Mouse (Mus musculus): ENCODE results near the gene Cdc14a.

Cdc14a gene

DNA sequence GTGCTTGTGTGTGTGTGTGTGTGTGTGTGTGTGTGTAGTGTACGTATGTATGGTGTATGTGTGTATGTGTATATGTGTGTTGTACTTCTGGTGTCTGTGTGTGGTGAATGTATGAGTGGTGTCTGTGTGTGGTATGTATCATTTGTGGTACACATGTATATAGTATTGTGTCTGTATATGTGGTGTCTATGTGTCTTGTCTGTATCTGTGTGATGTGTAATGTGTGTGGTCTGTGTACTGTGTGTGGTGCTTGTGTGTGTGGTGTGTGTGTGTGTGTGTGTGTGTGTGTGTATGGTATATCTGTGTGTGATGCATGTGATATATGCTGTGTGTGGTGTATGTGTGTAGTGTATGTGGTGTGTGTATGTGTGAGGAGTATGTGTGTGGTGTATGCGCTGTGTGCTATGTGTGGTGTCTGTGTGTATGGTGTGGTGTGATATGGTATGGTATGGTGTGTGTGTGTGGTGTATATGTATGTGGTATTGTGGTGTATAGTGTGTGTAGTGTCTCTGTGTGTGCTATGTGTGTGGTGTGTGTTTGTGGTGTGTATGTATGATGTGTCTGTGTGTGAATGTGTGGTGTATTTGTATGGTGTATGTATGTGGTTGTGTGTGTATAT lies 156.7 kb downstream of the Cdc14a start:
- no peak for DNase-seq (ENCODE audit: low spot score in 2 of 2)

DNA sequence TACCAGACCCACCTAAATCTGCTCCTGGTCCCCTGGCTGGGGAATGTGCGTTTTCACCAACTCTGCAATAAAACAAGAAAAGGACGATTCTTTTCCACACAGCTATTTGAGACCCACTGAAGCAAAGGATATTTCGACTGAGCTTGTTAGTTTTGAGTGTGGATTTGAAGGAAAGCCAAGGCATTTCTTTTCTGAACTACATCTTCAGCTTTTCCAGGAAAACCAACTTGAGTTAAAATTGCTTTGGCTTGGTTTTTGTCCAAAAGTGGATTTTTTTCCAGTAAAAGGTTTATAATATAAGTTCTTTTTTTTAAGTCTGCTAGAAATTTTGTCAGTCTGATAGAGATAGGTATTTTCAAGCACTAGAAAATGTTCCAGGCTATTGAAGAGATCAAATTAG lies 157.5 kb downstream of the Cdc14a start:
- DNase-seq (ENCODE audit: low spot score in 2 of 2), result no peak

DNA sequence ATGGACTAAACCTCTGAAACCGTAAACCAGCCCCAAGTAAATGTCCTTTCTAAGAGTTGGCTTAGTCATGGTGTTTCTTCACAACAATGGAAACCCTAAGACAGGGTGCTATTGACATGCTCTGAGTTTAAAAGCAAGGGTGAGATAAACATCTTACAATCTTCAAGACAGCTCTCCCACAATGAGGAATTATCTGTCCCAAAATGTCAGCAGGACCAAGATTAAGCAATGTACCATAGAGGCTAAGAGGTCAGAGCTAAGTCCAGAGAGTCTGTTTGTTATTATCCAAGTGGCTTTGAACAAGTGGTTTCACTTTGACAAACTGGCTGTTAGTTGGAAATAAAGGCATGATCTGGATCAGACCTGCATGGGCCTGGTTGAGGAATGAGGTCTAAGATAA lies 159.9 kb downstream of the Cdc14a start:
- DNase-seq (ENCODE audit: low spot score in 2 of 2), result no peak

DNA sequence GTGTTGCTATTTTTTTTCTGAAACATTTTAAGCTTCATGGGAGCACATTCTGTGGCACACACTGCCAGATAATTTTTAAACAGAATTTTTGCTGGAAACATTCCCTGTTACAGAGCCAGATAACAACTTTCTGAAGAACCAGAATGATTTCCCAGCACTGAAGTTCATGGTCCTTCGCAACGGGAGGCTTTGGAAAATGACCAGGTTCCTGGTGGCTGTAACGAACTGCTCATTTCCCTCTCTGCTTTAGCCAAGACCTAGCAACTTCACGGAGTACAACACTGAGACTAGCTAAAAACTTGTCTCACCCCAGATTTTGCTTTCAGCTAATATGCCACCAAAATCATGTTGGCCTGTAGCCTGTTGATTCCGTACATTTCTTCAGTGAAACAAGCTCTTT lies 160.8 kb downstream of the Cdc14a start:
- DNase-seq (ENCODE audit: low spot score in 2 of 2), result no peak

DNA sequence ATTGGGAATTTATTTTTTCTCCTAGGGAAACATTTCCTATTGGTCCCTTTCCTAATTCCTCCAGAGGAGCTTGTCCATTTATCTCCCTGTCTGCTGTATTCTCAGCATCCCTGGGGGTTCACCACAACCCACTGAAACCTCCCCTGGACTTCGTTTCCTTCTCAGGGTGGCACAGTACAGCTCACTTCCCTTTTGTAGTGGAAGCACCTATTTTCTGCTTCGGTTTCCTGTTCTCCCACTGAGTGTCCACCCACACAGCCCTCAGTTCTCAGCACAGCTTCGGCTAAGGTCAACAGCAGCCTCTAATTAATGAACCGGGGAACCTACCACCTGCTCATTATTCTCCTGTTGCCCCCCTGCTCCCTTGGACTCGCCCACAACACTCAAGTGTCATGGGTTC lies 167.7 kb downstream of the Cdc14a start:
- no peak for DNase-seq (ENCODE audit: low spot score in 2 of 2)

DNA sequence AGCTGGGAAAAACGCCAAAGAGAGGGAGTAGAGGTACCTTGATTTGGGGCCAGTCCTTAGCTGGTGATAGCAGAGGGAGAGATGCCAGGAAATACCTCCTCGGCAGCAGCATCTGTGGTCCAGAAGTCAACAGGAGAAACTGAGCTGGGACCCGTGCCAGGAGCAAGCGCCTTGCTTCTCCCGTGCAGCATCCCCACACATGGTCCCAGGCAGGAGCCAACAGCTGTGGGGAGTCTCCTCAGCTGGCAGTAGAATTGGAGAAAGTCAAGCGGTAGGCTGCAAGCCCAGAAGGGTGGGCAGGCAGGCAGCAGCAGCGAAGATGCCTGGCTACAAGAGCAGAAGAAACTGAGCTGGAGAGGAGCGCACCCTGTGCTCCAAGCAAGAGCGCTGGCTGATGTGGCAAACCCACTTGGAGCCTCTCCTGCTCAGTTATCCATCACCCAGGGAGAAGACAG lies 170.7 kb downstream of the Cdc14a start, which contains the start of gene Gpr88:
TSS of gene Gpr88 (minus strand) at position 427 of the 455 bp plus-strand sequence.
- DNase-seq (ENCODE audit: low spot score in 2 of 2), result no peak

DNA sequence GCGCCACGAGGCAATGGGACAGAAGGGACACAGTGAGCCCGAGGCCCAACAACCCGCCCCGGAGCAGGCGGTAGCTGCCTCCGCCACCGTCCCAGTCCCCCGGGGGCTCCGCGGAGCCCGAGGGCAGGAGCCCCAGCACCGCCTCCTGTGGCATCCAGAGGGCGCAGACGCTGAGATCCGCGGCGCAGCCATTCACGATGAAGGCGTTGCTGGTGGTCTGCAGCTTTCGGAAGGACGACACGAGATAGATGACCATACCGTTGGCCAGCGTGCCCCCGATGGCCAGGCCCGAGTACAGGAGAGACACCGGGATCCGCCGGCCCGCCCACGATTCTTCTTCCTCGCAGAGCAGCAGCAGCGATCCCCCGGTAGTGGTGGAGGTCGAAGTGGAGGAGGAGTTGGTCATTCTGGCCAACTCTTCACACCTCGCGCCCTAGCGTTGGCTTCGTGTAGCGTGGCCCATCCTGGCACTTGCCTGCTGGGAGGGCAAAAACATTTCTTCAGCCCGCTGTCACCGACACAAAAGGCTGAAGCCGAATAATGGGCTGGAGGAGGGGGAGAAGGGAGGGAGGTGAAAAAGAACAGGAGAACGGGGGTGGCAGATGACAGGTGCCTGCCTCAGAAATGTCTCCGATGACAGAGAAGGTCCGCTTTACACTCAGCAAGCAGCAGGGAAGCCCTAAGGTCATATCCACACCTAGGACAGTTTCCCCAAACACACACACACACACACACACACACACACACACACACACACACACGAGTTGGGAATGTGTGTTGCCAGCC lies 171.4 kb downstream of the Cdc14a start:
- no peak for DNase-seq (ENCODE audit: low spot score in 2 of 2)

DNA sequence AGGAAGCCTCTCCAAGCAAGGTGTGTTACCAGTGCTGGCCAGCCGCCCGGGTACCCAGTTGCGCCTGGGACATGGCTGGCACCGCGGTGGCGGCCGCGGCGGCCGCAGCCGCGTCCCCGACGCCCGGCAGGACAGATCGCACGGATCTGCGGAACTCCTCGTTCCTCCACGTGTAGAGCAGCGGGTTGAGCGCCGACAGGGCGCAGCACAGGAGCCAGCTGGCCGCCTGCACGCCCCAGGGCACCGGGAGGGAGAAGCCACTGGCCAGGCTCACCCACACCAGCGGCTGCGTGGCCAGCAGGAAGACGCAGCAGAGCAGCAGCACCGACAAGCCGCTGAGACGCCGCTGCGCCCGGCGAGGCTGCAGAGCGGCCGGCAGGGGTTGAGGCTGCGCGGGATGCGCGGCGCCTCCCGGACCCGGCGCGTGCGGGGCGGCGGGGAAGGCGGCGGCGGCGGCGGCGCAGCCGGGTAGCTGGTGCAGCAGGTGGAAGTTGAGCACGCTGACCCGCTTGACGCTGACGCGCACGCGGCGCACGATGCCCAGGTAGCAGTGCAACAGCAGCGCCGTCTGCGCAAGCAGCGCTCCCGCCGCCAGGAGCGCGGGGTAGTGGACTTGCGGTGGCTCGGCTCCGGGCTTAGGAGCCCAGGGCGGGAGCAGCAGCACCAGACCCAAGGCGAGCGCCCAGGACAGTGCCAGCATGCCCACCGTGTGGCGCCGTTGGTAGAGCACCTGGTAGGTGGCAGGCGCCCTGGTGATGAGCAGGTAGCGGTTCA lies 172.2 kb downstream of the Cdc14a start:
- DNase-seq (ENCODE audit: low spot score in 2 of 2), result no peak

DNA sequence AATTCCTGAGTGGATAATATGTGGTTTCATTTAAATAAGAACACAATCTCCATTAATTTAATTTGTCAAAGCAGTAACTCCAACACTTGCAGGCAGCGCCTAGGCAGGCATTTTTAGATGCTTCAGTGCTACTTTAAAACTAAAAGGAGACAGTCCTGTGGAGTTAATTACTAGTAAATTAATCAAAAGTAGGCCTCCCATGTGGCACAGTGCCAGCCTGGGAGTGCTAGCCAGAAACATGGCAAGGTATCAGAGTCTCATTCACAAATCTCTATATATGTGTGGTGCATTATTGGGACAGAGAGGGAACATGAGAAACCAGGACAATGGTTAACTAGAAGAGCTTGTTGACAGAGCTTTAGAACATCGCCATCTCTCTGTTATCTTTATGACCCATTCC lies 174.8 kb downstream of the Cdc14a start:
- DNase-seq (ENCODE audit: low spot score in 2 of 2), result no peak

DNA sequence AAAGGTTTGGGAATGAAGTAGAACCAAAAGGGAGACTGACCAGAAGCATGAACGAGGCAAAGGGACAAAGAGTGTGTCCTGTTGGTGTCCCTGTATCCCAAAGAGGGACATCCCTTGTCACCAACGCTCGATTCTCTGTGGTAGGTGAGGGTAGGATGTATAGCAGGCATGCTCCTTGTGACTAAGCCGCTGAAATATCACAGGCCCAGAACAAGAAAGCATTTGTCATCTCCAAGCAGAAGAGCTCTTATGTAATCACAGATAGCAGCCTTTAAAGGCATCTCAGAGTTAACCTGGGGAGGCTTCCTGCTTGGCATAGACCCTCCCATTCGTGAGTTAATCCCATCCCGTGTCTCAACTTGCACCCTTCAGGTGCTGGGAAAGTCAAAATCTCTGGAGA lies 179.4 kb downstream of the Cdc14a start:
- DNase-seq (ENCODE audit: low spot score in 2 of 2), result no peak

DNA sequence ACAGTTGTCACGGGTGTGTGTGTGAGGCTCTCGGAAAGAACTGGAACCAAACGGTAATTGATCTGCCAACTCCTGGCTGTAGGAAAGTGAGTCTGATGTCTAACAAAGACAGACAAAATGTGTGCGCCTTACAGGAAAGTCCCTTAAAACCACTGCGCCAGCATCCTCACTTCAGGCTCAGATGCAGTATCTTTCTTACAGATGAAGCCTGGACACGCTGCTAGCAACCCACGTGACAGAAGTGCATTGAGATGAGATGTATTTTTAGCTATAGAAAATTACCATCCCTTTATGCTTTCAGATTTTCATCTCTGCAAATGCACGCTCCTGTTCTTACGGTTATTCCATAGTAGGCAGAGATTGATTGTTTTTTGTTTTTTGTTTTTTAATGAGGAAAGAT lies 181.1 kb downstream of the Cdc14a start:
- no peak for DNase-seq (ENCODE audit: low spot score in 2 of 2)

DNA sequence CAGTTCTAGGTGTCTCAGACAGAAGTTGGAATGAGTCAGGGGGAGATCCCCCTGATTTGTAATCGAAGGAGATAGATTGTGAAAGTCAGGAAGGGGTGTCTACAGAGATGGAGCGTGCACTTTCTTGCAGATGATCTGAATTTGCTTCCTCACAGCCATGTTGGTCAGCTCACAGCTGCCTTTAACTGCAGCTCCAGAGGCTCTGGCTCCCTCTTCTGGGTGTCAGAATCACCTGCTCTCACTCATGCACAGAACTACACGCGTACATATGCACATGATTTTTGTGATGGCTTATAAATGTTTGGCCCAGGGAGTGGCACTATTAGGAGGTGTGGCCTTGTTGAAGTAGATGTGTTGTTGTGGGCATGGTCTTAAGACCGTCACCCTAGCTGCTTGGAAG lies 186.3 kb downstream of the Cdc14a start:
- DNase-seq (ENCODE audit: low spot score in 2 of 2), result no peak

DNA sequence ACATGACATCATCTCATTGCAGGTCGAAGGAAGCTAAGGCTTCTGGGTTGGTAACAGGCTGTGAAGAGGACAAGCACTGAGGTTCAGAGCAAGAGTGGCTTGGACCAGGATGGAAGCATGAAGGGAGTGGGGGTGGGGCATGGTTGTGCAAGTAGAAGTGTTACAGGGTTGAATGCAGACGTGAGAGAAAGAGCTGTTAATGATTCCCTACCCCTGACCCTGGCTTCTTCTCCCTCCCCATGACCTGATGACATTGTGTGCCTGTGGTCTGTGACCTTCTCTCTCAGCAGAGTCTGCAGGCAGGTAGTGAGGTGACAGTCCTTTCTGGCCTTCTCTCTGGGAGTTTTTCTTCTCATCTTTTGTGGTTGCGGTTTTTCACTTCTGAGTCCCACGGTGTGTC lies 187.0 kb downstream of the Cdc14a start:
- no peak for DNase-seq (ENCODE audit: low spot score in 2 of 2)

DNA sequence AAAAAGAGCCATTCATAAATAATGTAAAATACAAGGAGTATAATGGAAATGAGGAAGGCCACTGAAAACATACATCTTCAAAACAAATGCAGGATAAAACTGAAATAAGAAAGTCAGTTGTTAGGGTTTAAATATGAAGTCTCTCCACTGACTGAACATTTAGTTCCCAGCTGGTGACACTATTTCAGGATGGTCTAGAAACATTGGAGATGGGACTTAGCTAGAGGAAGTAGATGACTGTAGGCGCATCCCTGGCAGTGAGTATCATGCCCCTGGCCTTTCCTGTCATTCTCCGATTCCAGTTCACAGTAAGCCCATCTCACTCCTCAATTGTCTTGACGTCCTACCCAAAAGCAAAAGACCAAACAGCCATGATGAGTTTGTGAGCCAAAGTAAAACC lies 190.3 kb downstream of the Cdc14a start:
- DNase-seq (ENCODE audit: low spot score in 2 of 2), result no peak

DNA sequence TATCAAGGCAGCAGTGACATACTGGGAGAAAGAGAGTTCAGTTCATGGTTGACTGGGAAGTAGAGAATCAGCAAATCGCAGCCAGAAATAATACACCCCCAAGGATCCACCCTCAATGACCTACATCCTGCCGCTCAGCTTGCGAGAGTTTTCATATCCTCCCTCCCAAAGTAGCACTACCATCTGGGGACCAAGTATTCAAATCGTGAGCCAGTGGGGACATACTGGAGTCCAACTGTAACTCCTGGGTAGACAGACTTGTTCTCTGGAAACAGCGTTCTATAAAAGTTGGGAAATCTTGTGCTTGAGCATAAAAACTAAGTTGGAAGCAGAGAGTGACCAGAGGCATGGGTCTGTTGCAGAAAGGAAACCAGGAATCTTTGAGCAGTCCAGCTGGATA lies 191.1 kb downstream of the Cdc14a start:
- no peak for DNase-seq (ENCODE audit: low spot score in 2 of 2)

DNA sequence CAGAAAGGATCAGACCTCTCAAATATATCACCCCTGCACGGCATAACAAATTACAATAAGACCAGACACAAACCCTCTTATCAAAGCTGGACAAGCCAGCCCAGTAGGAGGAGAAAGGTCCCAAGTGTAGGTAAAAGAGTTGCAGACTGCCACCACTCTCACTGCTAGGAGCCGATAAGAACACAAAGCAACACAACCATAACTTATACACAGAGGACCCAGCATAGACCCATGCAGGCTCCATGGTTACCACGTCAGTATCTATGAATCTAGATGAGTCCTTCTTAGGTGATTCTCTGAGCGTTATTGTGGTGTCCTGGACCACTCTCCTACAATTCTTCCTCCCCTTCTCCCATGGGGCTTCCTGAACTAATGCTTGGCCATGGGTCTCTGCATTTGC lies 194.5 kb downstream of the Cdc14a start:
- DNase-seq (ENCODE audit: low spot score in 2 of 2), result no peak

DNA sequence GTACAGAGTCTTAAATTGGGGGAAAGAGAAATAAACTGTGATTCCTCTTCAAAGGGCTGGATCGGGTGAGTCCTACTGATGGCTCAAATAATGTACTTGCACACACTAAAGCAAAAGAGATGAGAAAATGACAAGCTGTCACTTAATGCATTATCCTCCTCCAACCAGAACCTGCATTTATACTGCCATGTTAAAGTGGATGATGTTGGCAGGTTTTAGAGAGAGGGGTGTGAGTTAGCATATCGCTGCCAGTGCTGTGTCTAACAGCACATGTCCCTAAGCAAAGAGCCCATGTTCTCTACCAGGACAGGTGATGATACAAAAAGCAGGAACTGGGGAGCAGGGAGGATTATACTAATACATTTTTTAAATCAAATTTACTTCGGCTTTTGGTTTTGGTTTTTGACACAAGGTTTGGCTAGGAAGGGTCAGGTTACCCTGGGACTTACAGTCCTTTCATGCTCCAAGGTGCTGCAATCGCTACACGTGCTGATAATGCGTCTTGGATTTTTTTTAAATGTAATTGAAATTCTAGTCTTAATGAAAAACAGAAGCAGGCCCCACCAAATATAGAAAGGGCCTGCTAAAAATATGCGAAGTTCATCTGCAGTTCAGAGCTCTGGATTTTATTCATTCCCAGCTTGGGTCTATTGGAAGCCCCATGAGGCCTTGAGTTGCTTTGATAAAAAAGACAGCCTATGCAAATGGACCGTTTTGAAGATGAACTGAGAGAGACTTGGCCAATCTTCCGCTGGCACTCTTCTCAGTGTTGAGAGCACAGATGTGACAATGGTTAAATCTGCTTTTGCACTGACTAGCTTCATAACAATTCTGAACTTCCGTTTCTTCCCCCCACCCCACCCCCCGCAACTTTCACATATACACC lies 195.2 kb downstream of the Cdc14a start:
- DNase-seq (ENCODE audit: low spot score in 2 of 2), result no peak

DNA sequence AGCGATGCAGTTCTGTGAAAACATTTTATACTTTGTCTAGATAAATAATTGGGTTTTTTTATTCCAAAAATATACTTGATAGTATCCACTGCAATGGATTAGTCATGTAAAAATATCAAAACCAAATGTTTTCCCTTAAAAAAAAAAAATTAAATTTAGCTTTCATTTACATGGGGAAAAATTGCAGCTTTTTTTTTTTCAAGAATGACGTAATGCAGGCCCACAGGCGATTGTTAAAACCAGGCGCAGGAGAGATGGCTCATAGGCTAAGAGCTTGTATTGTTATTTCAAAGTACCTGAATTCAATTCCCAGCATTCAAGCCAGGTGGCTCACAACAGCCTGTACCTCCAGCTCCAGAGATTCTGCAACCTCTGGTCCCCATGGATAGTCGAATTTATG lies 196.4 kb downstream of the Cdc14a start:
- no peak for DNase-seq (ENCODE audit: low spot score in 2 of 2)

DNA sequence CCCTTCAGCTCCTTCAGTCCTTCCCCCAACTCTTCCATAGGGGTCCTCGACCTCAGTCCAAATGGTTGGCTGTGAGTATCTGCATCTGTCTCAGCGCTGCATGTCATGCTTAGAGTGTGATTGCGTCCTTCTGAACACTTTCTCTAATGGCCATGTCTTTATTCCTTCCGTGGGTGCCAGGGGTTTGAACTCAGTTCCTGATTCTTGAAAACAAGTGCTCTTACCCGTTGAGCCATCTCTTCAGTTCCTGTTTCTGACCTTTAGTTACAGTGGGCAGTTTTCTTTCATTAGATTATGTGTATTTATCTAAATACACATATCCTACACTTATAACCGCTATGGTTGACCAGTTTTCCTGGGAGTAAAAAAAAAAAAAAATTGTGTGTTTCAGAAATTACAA lies 196.9 kb downstream of the Cdc14a start:
- DNase-seq (ENCODE audit: low spot score in 2 of 2), result no peak

All from spleen, postnatal 36 days (tissue).